Mouse (Mus musculus): ENCODE measurements around the gene Hist2h3c2.
"Not testable (repeated sequence)": the region's sequence is repeated elsewhere in the genome, so short reads cannot be mapped to it uniquely, and the experiment has no call there.

Hist2h3c2 gene

DNA sequence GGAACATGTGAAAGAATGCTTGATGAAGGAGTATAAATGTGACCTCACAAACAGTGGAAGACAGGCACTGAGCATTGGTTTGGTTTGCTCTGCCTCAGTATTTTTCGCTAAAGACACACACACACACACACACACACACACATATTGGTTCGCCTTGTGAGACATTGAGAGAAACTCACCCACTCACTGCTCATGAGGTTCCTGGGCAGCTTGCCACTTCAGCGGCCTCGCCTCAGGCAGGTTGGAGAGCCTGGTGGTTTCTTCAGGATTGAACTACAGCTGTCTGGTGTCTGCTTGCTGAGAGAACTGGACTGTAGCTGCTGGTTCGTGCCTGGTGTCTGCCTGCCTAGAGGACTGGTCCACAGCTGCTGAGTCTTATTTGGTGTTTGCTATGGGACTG is 21.3 kb upstream of the Hist2h3c2 start:
- DNase-seq (ENCODE audit: low spot score), result no peak

DNA sequence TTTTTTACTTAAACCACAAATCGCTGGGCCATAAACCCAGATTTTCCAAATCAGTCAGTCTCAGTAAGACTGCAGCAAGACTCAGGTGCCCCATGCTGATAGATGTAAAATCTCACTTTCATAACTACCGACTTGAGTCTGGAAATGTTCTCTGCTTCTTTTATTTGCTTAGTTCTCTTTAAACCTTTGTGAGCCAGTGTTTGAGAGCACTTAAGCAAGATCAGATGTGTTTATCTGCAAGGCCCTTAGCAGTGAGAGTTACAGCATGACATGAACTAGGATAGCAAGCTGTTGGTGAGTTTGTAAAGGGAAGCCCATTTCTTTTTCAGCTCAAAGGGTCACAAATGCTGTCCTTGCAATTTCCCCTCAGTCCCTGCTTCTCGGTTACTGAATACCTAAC is 18.3 kb upstream of the Hist2h3c2 start:
- no peak for DNase-seq (ENCODE audit: low spot score)

DNA sequence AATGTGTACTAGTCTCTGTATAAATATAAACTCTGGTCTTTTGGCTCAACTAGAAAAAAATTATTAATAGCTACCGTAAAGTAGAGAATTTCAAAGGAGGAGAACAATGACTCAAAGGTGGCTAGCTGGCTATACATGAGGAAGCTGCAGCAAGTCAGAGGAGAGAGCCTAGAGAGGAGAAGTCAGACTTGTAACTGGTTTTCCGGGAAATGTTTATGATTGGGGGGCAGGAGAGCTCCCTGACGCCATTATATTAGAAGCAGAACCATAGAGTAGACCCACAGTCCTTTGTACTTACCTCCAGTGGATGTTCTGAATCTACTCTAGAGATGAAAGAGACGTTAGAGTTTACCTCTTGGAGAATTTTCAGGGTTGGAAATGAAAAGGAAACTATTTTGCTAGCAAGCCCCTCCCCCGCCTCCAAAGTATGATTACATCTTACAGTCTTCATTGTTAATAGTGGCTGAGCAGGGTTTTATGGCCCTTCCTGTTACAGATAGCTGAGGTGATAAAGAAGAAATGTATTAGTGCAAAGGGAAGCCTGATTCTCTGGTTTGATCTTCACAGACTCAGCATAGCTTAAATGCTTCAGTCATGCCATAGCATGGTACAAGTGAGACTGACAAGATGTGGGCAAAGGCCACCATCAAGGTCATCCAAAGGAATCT is 17.1 kb upstream of the Hist2h3c2 start:
- DNase-seq (ENCODE audit: low spot score), result no peak

DNA sequence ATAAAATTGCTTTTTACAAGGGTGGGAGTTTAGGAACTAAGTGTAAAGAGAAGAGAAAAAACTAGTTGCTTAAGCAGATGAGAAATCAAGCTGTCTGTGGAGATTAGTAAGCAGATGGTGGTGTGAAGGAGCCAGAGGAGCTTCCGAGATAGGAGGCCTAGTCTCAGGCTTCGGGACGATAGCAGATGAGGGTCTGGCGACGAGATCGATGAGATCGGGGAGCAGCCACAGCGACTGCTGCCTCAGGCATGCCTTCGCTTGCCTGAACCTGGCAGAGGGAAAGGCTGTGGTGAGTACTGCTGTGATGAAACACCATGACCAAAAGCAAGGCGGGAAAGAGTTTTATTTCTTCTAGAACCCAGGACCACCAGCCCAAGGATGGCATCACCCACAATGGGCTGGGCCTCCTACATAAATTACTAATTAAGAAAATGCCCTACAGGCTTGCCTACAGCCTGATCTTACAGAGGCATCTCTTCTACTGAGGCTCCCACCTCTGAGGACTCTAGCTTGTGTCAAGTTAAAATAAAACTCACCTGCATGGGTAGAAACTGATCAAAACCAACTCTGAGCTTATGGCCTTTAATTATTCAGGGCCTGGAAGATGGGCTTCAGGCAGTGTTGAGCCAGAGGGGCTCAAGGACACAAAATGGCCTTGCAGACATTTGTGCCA is 15.9 kb upstream of the Hist2h3c2 start:
- peak; percentile 28 for DNase-seq (ENCODE audit: low spot score)

DNA sequence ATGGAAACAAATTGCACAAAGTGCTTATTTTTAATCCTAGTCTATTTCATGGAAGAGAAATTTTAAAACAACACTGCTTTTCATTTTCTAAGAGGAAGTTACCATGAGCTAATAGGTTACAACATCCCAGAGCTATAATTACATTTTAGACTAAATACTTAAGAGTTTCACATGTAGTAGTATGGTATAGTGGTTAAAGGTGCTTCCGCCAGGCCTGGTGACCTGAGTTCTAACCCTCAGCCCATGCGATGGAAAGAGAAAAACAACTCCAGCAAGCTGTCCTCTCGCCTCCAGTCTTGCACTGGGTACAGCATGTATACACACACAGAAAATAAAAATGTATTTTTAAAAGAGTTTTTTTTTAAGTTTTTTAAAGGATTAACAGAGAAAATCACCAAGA is 12.9 kb upstream of the Hist2h3c2 start:
- no peak for DNase-seq (ENCODE audit: low spot score)

DNA sequence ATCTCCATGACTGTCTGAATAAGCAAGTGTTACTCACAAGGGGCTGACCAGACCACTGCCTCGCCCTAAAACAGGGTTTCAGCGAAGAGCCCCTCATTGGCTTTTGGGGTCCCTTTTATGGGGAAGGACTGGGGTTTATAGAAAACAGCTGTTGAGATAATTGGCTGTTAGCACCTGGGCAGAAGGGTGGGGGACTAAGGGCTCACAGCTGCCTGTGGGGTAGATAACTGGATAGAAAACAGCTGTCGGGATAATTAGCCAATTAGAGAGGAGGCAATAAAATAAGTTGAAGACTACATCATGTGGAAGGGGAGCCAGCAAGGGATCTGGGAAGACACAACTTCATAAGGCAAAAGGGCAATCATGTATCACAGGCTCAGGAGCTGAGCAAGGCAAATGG is 12.0 kb upstream of the Hist2h3c2 start:
- DNase-seq (ENCODE audit: low spot score), result no peak

DNA sequence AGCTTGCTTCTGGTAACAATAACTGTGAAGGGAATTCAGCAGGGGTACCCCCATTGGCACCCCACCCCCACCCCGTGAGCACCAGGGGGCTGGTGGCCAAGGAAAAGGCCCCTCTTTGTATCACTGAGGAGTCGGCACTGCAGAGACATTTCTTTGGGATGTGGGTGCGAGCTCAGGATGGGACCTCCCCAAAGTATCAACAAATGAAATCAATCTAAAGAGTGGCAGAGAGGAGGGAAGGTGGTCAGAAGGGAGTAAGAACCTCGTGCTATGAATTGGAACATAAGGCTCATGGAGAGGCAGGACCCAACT is 10.1 kb upstream of the Hist2h3c2 start:
- DNase-seq (ENCODE audit: low spot score), result no peak

DNA sequence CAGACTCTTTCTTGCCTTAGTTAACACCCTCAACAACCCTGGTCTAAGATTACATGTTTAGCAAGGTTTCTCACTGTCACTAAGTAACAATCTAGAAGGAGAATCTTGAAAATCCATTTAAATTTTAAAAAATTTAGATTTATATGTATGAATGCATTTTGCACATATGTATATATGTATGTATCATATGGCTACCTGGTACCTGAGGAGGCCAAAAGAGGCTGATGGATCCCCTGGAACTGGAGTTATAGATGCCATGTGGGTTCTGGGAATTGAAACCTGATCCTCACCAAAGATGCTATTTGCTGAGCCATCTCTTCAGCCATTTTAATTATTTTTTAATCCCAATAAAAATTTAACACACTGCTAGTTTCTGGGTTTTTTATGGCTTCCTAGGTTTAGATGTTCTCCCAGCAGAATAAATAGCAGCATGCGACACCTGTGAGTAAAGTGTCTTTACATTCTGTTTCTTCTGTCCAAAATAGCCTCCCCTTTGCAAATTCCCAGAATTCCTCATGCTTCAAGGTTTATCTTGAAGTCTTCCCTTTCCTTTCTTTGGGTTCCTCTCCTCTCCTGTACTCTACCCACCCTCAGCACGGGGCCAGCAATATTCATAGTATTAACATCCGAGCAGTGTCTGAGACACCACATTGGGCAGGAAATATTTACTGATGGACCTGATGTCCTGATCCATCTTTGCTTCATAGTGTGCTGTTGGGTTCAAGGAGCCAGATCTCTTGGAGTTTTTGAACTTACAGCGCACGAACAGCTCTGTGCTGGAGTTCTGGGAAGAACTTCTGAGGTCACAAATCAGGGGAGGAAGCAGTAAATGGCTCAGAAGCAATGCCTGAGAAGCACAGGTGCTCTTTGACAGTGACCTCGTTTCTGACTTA is 9.5 kb upstream of the Hist2h3c2 start:
- no peak for DNase-seq (ENCODE audit: low spot score)

DNA sequence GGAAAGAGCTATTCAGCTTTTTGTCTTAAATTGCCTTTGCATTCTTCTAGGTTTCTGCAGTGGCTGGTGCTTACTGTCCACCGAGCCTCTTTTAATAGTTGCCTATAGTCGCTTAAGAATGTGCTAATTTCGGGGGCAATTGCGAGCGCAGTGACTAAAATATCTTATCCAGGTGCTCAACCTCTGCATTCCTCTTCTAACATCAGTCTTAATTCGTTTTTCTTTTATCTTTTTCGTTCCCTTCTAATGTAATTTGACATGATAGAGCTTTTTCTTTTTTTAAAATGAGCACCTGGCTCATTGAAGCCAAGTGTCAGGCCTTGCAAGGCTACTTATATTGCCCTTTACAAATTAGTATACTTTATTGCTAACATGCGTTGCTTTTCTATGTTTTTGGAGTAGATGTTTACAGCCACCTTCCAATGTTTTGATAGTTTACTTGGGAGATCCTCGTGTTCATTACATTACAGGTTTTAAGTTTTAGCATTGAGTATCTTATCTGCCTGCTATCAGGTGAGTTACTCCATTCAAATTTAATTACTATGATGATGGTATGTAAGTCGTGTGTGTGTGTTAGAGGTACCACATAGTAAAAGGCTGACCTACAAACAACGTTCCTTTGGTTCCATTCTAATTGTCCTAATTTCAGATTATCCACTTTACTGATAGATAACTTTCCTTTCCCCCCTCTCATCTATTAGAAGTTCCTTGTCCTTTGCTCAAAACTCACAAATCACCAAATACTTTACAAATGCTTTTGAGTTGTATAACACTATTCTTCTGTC is 8.6 kb upstream of the Hist2h3c2 start:
- no peak for DNase-seq (ENCODE audit: low spot score)

DNA sequence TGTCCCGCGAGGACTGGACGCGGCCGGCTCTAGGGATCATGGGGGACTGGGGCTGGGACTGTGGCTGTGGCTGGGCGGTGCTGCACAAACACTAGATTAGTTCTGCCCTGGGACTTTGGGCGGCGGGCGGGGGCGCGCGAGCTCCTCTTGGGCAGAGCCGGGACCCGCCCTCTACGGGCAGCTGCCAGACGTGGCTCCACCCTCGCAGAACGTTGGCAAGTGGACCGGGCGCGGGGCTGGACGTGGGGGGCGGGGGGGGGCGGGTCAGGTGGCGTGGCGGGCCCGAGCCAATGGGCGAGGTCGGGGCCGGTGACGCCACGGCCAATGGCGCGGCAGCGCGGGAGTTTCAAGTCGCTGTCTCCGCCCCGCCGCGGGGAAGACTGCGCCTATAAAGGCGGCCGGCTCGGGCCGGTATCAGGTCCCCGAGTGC is 7.5 kb upstream of the Hist2h3c2 start, which contains the start of gene Hist2h3c1:
Hist2h3c1 (plus strand) TSS at position 259 of the 430 bp plus-strand sequence.
- not testable (repeated sequence) for DNase-seq (ENCODE audit: low spot score)

DNA sequence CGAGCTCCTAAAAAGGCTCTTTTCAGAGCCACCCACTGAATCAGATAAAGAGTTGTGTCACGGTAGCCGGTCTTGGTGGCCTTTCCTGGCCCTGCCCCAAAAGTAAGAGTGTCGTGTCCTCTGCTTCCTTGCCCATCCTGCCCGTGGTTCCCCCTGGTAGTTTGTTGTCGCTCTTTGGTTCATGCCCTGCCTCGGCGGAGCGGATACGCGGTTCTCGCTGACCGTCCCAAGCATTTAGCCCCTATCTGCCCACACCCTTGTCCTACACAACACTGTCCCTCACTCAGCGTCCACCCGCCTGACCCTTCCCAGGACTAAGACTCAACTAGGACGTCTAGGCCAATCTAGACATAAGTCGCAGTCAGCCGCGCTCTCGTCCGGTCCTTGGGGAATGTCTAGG is 7.1 kb upstream of the Hist2h3c2 start:
- DNase-seq (ENCODE audit: low spot score), result not testable (repeated sequence)

DNA sequence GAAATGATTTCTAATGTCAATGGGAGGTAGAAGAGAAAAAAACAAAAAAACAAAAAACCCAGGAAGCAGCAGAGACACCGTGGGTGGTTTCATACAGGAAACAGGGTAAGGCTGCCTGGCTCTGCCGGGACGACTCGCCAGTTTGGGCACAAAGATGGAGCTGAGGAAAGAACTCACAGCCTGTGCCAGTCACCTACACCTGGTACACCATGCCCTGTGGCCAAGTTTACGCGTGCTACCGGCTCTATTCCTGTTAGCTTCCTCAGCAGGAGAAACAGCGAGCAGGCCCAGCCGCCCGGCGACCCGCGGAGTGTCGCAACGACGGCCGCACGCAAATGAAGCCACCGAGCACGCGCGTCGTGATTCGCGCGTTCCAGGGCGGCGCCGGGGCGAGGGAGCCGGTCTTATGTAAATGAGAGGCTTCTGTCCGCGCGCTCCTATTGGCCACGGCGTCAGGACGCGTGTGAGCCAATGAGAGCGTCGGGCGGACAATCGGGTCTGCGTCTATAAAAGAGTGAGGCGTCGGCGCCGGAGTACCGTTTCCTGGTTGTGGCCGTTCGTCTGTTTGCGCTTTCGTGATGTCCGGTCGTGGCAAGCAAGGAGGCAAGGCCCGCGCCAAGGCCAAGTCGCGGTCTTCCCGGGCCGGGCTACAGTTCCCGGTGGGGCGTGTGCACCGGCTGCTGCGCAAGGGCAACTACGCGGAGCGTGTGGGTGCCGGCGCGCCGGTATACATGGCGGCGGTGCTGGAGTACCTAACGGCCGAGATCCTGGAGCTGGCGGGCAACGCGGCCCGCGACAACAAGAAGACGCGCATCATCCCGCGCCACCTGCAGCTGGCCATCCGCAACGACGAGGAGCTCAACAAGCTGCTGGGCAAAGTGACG is 6.3 kb upstream of the Hist2h3c2 start, which contains the start of gene Hist2h2aa1:
Hist2h2aa1 (plus strand) TSS at position 495 of the 884 bp plus-strand sequence.
- DNase-seq (ENCODE audit: low spot score), result peak; percentile 75

DNA sequence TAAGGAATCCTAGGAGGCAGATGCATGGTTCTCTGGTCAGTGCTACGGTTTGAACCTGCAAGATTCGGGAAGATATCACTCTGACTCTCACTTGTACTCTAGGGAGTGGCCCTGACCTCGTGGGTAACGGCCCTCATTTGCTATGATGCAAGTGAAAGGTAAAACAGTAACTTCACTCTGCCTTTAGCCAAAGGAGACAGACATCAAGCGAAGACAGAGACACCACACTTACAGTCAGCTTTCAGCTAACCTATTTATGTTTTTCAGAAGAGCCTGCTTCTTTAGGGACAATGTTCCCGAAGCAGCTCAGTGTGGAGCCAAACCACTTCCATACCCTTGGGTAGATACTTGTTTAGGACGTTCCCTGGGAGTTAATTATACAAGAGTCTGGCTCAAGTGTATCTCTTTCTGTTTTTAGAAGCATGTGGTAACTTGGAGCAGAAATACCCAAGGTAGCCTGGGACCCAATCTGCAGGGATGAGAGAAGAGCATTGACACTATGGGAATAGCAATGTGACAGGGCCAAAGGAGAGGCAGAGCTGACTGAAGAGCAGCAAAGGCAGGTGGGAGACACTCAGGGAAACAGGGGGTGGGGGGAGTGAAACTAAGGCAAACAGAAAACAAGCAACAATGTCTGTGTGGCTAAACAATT is 5.1 kb upstream of the Hist2h3c2 start:
- DNase-seq (ENCODE audit: low spot score), result no peak

DNA sequence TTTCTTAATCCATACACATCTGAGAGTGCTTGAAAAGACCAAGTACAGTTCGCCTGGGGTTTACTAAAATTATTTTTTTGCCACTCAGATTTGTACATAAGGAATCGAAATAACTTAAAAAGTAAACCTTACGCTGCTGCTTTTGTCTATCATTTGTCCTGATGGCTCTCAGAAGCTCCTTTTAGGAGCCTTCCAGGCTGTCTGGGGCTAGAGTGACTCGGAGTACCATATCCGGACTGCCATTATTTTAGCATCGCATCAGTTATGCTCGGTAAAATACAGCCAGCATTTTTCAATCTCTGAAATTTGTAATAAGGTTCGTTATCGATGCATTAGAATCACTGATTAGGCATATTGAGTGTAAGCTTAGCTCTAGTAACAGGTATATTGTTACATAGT is 1.9 kb upstream of the Hist2h3c2 start:
- DNase-seq (ENCODE audit: low spot score), result no peak

DNA sequence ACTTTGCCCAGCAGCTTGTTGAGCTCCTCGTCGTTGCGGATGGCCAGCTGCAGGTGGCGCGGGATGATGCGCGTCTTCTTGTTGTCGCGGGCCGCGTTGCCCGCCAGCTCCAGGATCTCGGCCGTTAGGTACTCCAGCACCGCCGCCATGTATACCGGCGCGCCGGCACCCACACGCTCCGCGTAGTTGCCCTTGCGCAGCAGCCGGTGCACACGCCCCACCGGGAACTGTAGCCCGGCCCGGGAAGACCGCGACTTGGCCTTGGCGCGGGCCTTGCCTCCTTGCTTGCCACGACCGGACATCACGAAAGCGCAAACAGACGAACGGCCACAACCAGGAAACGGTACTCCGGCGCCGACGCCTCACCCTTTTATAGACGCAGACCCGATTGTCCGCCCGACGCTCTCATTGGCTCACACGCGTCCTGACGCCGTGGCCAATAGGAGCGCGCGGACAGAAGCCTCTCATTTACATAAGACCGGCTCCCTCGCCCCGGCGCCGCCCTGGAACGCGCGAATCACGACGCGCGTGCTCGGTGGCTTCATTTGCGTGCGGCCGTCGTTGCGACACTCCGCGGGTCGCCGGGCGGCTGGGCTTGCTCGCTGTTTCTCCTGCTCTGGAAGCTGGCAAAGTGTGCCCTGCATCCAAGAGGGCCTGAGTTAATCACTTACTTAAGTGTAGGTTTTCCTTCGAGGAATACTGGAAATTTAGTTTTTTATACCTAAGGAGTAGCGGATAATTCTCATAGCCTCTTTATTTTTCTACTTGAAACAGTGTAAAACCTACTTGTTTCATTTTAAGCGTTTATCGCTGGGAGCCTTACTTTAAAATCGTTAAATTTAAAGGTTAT is 1.2 kb upstream of the Hist2h3c2 start, which contains the start of gene Hist2h2aa2:
Hist2h2aa2 (minus strand) TSS at position 328 of the 850 bp plus-strand sequence.
- DNase-seq (ENCODE audit: low spot score), result peak; percentile 76

DNA sequence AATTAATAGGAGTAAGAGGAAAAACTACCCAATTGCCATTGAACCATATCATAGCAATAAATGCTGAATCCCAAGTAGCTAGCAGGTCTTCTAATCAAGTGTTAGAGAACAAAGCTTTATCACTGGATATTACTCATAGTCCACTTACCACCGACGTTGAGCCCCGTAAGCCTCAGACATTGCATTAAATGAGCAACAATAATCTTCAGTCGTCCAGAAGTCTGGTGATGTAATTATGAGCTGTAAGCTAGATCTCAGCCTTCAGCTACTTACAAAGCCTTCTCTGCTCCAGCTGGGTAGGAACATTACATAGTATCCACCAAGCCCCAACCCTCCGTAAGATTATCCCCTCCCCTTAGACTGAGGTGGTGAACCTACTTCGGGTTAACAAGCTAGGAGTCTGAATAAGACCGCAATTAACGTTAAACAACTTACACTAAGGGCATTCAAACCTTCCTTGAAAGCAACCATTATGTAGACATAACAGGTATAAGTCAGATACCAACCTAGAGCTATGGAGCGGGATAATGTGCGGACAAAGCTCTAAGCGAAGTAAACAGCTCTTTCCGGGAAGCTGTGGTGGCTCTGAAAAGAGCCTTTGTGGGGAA is 919 bp downstream of the Hist2h3c2 start:
- DNase-seq (ENCODE audit: low spot score), result no peak

DNA sequence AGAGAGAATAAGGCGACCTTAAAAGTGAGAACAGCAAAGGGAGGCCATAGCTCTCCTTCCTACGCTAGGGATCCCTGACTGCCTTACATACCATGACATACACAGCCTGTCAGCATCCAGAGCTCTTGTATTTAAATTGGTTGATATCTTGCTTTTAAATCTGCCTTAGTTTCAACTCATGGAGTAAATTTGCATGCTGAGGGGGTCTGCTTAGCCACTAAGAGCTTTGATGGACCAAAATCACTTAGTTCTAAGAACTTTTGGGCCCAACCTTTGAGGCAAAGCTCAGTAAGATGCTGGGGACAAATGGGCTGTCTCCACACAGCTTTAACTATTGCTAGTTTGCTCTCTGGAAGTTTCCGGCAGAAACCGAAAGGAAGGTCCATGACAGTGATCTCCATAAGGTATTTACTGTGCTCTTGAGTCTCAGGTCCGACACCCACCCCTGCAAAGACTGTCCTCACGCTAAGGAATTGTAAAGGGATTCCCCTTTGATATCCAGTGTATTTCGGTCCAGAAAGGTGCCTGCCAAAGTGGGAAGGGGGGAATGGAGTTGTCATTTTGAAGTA is 1.5 kb downstream of the Hist2h3c2 start:
- no peak for DNase-seq (ENCODE audit: low spot score)

DNA sequence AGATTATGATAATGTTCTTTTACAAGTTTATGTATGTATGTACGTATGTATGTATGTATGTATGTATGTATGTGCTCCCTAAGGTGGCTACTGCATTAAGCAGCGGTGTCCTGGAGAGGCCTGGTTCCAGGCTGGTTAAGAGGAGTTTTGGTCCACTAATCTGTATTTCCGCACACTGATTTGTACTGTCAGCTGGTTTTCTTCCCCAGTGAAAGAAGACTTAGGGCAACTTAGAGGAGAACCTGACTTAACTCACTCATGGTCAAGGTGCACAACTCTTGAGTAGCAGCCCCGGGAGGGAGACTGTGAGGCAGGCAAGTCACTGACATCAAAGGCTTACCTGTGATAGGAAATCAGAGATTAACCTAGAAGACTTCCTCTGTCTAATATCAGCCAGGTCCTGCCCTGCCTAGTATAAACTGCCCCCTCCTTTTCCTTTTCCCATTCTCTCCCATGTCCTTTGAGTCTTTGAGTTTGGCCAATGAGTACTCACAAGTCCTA is 2.0 kb downstream of the Hist2h3c2 start:
- no peak for DNase-seq (ENCODE audit: low spot score)

Measured in urinary bladder, postnatal 25 days (tissue).